Mouse (Mus musculus) kidney, adult 2 months (tissue): ENCODE measurements at regions not wholly inside any gene's neighbourhood (a gene's known extent, or its start where the extent isn't known, plus 50 kb on each side); places are given as distances from the start of the nearest gene placed in this dataset.

Experiments used
- CTCF ChIP-seq: fragments of 200-500 bp; conservative IDR thresholded peaks from 2 replicates; pipeline ENCODE4 v1.5.1; 2011; ENCODE audit warnings: low read depth, mild to moderate bottlenecking, control low read depth, low read length, moderate library complexity, mixed read lengths; ENCODE audit not compliant: insufficient read depth, insufficient read length
- POLR2A ChIP-seq: fragments of 200-500 bp; IDR thresholded peaks from one replicate; pipeline ENCODE4 v1.6.1; 2011; ENCODE audit warnings: low read depth, low read length, control low read depth

GRCm38 (mm10) chr12:70649691-70650090 is 175.6 kb upstream of the Frmd6 start:
- TF ChIP-seq CTCF (no peak), POLR2A (no peak)
